Mouse (Mus musculus) adrenal gland, adult 8-10 months (tissue): ENCODE results near the gene 9530053A07Rik. TPM values are rescaled to one million over a fixed set of nuclear protein-coding genes. Genes with fewer than 3 reads are reported as not detected.

Experiments
- DNase-seq: peaks from one replicate; pipeline ENCODE4 v3.0.0; 2022
- total RNA-seq, 4 experiments: library from RNA; stranded (reverse); gene quantifications; 2 replicates each; pipeline ENCODE4 v1.2.4; 2022

Gene 9530053A07Rik
- total RNA-seq, 4 experiments from 2014 or later, result not detected

DNA sequence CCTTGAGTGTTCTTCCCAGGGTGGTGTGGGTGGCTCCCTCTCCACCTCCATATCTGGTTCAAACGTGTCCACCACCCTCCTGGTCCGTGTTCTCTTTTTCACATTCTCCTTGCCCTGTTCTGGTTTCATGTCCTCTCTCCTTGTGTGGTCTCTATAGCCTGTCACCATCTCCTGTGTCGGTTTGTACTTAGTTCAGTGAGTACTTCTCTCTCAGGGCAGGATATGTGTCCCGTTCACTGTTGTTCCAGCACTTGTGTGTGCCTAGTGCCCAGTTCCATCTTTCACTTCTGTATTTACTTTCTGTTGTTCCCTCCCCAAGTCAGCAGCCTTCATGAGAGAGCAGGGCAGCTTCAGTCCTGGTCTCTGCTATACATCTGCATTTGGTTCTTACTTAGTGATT is 46.1 kb downstream of the 9530053A07Rik start:
- no peak for DNase-seq

DNA sequence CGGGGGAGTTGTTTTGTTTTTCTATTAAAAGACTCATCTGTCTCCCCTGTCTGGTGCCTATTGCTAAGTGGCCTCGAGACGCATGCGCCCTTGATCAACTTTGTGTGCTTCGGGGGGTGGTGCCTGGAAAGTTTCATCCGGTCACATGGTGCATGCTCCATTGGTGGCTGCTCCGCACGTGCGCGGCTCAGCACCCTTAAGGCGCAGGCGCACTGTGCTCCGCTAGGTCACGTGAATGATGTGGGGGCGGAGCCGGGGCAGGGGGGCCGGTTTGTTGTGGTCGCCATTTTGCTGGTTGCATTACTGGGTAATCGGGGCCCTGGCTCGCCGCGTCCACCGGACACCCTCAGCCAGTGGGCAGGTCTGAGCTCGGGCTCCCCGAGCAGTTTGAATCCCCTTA is 50.0 kb downstream of the 9530053A07Rik start, which contains the start of gene Dyrk1b:
Gene Dyrk1b, plus strand, starts transcription at position 242 of the 400 bp plus-strand sequence.
- DNase-seq, result peak; percentile 98

DNA sequence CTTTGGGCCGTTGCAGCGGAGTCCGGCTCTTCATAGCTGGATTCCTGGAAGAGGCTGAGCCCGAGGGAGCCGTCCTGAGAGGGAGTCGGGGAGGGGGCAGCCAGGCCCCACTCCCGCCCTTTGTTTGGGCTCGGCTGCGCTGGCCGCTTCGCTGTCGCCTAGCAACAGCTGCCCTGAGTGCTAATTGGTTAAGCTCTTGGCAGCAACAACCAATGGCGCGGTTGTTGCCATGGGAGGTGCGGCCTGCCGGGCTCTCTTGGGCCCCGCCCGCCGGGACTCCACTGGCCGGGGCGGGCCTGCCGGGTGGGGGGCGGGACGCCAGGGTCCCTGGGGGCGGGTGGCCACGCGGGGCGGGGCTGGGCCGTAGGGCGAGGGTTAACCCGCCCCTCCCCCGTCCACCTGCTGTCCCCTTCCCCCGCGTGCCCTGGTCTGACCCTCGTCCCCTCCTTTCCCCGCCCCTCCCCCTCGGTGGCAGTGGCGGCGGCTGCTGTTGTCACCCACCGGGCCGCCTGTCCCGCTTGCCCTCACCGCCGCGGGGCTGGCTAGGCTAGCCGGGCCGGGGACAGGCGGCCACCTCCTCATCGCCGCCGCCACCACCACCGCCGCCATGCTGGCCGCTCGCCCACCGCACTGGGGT is 50.6 kb downstream of the 9530053A07Rik start:
- DNase-seq, result peak; percentile 94

DNA sequence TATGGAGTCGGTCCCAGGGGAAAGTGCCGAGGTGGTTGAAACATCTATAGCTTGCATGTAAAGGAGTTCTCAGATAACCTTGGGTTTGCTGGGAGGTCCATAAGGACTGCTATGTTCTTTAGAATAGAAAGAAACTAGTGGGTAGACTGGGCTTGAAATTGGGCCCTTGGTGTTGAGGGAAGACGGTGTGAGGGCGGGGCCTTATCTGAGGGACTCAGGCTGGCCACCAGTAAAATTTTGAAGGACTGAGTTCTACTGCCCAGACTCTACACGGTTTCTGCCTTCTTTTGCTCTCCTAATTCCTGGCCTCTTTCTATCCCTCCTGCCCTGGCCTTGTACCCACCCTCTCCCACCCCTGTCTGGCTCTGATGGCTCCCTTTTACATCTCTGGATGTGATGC is 51.6 kb downstream of the 9530053A07Rik start:
- DNase-seq, result no peak

DNA sequence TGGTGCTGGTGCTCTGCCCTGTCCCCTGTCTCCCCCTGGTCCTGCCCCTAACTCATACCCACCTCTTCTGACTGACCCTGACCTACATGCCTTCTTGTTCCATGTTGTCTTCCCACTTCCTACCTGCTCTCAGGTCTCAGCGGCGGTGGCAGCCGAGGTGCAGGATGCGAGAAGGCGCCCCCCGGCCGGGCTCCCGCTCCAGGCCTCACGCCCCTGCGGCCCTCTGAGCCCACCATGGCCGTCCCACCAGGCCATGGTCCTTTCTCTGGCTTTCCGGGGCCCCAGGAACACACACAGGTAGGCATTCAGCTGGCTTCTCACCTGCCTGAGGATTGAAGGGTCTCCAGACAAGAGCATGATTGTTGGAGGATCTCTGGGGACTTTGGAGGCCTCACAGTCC is 52.1 kb downstream of the 9530053A07Rik start:
- no peak for DNase-seq

DNA sequence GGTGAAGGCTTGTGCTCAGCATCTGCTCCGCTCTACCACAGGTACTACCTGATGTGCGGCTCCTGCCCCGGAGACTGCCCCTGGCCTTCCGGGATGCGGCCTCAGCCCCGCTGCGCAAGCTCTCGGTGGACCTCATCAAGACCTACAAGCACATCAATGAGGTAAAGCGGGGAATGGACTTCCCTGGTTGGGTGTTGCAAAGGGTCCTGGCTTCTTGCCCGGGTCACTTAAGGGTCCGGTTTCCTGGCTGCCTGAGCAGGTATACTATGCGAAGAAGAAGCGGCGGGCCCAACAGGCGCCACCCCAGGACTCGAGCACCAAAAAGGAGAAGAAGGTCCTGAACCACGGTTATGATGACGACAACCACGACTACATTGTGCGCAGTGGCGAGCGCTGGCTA is 53.1 kb downstream of the 9530053A07Rik start:
- no peak for DNase-seq

DNA sequence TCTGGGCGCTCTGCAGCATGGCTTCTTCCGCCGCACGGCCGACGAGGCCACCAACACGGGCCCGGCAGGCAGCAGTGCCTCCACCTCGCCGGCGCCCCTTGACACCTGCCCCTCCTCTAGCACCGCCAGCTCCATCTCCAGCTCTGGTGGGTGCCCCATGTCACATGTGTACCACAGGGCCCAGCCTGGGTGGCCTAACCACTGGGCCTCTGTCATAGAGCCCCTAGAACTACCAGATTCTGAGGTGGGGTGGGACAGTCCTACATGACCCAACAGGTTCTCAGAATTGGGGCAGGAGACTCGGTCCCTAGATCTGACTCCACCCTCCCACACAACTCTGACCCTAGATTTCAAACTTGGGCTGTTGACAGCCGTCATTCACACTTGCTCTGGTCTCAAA is 56.6 kb downstream of the 9530053A07Rik start:
- no peak for DNase-seq

DNA sequence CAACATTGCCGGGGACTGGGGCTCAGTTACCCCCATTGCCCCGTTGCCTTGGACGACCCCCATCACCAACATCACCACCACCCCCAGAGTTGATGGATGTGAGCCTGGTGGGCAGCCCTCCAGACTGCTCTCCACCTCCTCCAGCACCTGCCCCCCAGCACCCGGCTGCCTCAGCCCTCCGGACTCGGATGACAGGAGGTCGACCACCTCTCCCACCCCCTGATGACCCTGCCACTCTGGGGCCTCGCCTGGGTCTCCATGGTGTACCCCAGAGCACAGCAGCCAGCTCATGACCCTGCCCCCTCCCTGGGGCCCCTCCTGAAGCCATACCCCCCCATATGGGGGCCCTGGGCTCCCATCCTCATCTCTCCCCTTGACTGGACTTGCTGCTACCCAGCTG is 57.4 kb downstream of the 9530053A07Rik start:
- DNase-seq, result no peak

DNA sequence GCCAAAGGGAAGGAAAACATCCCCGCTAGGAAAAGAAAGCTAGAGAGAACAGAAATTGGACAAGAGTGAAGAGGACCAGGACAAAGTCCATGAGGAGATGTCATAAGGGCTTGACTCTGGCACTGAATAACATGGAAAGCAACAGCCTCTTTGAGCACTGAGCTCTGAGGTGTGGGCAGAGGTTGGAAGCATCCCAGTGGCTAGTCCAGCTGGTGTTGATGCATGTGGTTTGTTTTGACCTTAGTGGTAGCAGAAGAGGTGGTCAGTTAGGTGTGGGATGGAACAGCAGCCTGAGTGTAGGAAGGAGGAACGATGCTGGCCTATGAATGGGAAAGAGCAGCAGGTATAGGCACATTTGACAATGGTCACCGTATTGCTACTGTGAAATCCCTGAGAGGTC is 62.2 kb downstream of the 9530053A07Rik start:
- DNase-seq, result no peak

DNA sequence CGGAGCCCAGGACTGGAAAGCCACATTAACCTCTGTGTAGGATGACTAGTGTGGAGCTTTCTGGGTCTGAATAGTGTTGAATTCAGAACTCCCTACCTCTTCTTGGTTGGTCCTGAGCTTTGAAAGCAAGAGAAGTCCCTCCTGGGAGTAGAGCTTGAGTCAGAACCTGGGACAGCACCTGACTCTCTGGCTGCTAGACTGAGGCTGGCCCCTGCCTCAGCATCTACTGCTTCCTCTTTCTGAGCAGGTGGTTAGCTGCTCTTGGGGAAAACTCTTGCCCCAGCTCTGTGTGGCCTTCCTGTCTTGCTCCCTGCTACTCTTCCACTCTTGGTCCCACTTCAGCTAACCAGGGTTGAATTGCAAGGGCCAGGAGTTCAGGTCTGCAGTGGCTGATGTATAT is 62.6 kb downstream of the 9530053A07Rik start:
- no peak for DNase-seq

DNA sequence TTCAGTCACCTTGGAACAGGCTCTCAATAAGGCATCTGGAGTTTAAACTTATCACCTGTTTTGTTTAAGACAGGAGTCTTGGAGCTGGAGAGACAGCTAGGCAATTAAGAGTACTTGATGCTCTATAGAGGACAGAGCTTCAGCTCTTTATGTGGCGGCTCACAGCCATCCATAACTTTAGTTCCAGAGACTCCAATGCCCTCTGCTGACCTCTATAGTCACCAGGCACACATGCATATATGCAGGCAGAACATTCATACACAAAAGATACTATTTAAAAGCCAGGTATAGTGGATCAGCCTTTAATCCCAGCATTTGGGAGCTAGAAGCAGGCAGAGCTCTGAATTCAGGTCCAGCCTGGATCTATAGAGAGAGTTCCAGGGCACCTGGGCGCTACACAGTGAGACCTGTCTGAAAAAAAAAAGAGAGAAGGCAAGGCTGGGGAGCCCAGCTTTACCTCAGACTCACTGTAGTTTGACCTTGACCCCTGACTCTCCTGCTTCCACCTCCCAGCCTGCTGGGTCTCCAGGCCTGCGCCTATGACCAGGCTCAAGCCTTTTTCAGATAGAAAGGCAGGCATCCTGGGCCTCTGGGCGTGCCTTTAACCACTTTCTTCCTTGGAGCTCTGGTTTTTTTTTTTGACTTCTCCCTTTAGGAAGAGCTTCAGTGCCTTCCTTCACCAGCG is 66.3 kb downstream of the 9530053A07Rik start:
- DNase-seq, result no peak

DNA sequence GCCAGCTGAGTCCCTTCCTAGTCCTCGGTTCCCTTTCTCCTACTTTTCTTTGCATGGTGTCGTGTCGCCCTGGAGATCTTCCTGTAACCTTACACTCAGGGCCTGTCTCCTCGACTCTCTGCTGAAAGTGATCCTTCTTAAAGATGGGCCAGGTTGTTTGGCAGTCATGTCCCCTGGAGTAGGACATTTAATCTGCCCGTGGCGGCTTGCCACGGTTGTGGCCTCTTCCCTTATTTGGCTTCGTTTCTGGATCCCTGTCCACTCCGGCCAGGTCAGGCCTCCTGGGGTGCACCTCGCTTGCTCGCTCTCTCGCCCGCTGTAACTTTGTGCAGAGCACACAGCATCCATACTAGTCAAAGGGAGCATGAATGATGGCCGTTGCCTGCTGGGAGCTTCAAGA is 67.3 kb downstream of the 9530053A07Rik start:
- DNase-seq, result no peak

DNA sequence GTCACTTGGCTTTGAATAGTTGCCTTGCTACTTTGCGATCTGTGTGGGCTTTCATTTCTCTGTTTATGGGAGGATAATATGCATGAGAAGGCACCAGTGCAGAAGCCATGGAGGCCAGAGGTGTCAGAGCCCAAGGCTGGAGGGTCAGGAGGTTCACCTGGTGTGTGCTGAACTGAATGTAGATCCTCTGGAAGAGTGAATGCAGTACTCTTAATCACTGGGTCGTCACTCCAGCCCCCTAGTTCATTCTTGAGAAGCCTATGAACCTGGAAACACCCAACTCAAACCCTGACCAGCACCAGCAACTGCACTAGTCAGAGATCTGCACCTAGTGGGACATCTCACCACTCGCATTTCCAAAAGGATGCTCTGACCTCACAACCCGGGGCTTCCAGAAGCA is 69.8 kb downstream of the 9530053A07Rik start:
- DNase-seq, result no peak

DNA sequence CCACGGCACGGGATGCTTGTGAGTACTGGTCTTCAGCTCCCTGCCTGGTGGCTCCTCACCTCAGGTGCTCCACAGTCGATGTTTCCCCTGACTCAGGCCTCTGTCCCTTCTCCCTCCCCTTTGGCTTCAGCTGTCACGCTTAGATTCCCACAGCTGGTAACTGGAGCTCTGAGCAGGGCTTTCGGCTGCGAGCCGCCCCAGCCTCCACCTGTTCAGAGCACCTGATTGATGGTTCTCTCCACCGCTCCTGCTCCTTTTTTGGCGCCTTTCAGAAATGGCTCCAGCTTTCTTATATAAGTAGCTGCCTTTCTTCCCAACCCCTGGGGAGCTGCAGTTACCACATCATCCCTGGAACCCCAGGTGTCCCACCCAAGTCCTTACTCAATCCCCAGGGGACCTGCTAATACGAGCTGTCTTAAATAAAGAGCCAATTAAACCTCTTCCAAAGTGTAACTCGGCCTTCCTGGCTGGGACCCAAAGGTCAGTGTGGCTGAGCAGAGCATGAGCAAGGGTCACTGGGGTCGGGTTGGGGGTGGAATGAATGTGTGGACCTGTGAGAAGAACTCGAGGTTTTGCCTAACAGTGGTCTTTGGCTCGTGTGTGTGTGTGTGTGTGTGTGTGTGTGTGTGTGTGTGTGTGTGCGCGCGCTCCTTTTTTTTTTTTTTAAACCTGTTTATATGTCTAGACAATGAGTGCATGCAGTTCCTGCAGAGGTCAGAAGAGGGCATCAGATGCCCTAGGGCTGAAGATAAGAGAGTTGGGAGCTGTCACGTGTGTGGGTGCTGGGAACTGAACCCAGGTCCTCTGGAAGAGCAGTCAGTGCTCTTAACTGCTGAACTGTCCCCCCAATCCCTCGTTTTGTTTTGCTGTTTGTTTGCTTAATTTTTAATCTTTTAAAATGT is 74.2 kb downstream of the 9530053A07Rik start:
- DNase-seq, result no peak

DNA sequence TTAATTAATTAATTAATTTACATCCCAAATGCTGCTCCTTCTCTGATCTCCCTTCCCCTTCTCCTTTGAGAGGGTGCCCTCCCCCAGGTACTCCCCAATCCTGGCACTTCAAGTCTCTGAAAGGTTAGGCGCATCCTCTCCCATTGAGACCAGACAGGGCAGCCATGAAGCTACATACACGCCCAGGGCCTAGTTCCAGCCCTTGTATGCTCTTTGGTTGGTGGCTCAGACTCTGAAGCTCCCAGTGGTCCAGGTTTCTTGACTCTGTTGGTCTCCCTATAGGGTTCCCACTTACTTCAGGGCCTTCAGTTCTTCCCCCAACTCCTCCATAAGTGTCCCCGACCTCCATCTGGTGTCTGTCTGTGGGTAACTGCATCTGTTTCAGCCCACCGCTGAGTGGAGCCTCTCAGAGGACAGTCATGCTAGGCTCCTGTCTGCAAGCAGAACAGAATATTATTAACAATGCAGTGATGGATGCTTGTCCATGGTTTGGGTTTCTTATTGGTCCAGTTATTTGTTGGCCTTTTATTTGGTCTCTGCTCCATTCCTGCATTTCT is 76.9 kb downstream of the 9530053A07Rik start:
- no peak for DNase-seq

DNA sequence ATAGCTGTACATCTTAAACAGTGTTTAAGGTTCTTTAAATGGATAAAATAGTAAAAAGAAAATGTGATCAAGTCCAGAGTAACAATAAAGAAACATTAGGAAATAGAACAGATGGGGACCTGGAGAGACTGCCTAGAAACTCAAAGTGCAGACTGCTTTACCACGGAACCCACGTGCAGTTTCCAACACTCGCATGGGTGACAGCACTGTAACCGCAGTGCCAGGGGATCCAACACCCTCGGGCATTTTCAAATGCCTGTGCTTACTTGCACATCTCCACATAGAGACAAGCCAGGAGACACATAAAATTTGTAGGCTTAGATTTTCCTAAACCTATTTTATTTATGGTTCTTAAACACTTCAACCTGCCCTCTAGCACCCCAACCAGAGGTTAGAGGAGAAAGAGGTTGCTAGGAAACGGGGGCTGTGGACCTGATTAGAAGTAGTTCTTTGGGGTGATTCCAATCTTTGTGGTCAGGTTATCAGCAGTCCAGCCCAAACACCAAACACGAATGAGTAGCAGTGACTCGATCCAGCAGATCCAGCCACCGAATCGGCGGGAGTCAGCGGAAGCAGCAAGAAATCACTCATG is 79.2 kb downstream of the 9530053A07Rik start:
- DNase-seq, result no peak

DNA sequence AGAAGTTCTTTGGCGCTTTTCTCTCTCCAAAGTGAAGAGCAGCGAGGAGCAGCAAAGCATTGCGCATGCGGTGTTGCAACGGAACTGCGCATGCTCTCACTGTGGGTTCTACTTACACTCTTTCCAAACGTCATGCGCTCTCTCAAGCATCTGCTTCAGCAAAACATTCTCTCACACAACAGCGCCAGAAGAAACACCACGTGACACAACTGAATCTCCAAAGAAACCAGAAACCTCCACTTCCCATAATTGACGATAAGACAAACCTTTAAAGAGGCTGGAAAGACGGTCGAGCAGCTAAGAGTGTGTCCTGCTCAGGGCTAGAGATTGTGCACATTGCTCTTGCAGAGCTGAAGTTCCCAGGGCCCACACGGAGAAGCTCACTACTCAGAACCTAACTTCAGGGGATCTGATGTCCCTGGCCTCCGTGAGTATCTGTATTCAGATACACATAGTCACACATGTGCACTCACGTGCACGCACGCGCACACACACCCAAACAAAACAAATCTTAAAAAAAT is 79.8 kb downstream of the 9530053A07Rik start:
- DNase-seq, result peak; percentile 53

DNA sequence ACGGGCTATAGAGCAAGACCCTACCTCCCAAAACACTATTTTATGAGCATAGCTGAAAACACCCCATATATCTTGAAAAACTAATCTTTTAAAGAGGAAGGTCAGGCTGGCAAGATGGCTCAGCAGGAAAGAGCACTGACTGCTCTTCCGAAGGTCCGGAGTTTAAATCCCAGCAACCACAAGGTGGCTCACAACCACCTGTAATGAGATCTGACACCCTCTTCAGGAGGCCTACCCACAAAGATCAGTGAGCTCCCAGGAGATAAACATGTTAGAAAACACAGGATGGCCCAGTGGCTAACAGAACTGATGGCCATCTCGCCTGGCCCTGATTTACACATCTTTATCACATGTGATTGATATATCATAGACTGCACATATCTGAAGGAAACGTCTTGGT is 81.5 kb downstream of the 9530053A07Rik start:
- DNase-seq, result no peak

DNA sequence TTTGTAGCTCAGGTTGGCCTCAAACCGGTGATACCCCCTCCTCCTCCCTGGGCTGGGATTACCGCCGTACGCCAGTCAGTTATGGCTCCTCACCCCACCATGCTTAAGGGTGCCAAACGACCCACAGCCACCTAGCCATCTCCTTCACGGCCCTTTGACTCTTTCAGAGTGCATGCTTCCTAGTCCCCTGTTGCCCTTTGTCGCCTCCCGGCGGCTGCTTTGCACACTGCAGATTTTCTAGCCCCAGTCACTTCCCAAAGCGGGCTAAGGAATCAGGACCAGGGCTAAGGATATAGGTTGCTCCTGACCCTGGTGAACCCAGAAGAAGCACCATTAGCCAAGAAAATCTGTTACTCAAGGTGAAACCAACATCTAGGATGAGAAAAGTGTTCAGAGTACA is 84.9 kb downstream of the 9530053A07Rik start:
- peak; percentile 39 for DNase-seq
